Mouse (Mus musculus) lung, embryonic 14.5 days (tissue): ENCODE results near the gene Rab11fip4. TPM values are rescaled to one million over a fixed set of nuclear protein-coding genes. Genes with fewer than 3 reads are reported as not detected.

Source experiments
- ATAC-seq: fragments of 200-750 bp; cut with Nextera tagmentation; 2 replicates; pipeline ENCODE4 v1.8.0; 2017; ENCODE audit warnings: mild to moderate bottlenecking, moderate TSS enrichment, moderate library complexity; ENCODE audit not compliant: insufficient read depth
- DNase-seq: peaks from one replicate; pipeline ENCODE4 v3.0.0-alpha.2; 2015
- H3K27ac ChIP-seq: fragments of 300-500 bp; sonication (generic); 2 replicates; pipeline ENCODE4 v1.5.1; 2014; ENCODE audit warnings: low read depth, mild to moderate bottlenecking, moderate library complexity
- H3K27me3 ChIP-seq: fragments of 300-500 bp; sonication (generic); 2 replicates; pipeline ENCODE4 v1.6.1; 2014; ENCODE audit warnings: low read length, control low read depth; ENCODE audit not compliant: insufficient read depth
- H3K36me3 ChIP-seq: fragments of 300-500 bp; sonication (generic); 2 replicates; pipeline ENCODE4 v1.6.1; 2014; ENCODE audit warnings: control low read depth; ENCODE audit not compliant: insufficient read depth
- H3K4me1 ChIP-seq: fragments of 300-500 bp; sonication (generic); 2 replicates; pipeline ENCODE4 v1.6.1; 2014; ENCODE audit warnings: antibody characterized with exemption, control low read depth; ENCODE audit not compliant: insufficient read depth
- H3K4me2 ChIP-seq: fragments of 300-500 bp; sonication (generic); 2 replicates; pipeline ENCODE4 v1.6.1; 2014; ENCODE audit warnings: mild to moderate bottlenecking
- H3K4me3 ChIP-seq: fragments of 300-500 bp; sonication (generic); 2 replicates; pipeline ENCODE4 v1.5.1; 2014; ENCODE audit warnings: low read depth, low read length
- H3K9ac ChIP-seq: fragments of 300-500 bp; sonication (generic); 2 replicates; pipeline ENCODE4 v1.6.1; 2014
- H3K9me3 ChIP-seq: fragments of 300-500 bp; sonication (generic); 2 replicates; pipeline ENCODE4 v1.6.1; 2016; ENCODE audit warnings: low read depth, low read length, control low read depth
- CTCF ChIP-seq: IDR thresholded peaks from 2 replicates; pipeline ENCODE4 v1.5.1; 2016; ENCODE audit warnings: antibody characterized with exemption, low read depth
- WGBS: fragments of 180-500 bp; shearing (Covaris S2); extraction: QIAGEN DNeasy Blood & Tissue Kit; methylation state at CpG from one replicate; pipeline ENCODE4 v1.1.7; 2014; 5-methylcytosine and 5-hydroxymethylcytosine counted together
- polyA plus RNA-seq: library from polyadenylated mRNA; unstranded; fragments of >200 nt; fragmentation: Nextera tagmentation; extraction: Ambion mirVana; gene quantifications from 2 replicates; pipeline ENCODE4 v1.2.1, GENCODE M21; 2014

Rab11fip4 gene
- polyA plus RNA-seq, 1 experiment from 2014 or later = 2.3 TPM

GRCm38 (mm10) chr11:79591591-79591975 is 571 bp downstream of the Rab11fip4 start:
- Histone ChIP-seq H3K36me3 (no peaks in the 10 kb centered on the region), H3K9ac (peak overlapping the region; percentile 54), H3K27me3 (peaks cover 53% of the 10 kb centered on the region), H3K27ac (no peak overlapping the region), H3K9me3 (no peaks in the 10 kb centered on the region), H3K4me2 (peak overlapping the region; percentile 87), H3K4me3 (peak overlapping the region; percentile 57), H3K4me1 (0 out of 2 replicates have a peak, but pooled peaks cover 2% of the 10 kb centered on the region)
- WGBS = 39% methylated on average over 5 of the region's 5 CpGs
- ATAC-seq (0 out of 2 replicates have a peak, but pooled peaks have one; percentile 28), DNase-seq (no peak)
- no peak for TF ChIP-seq CTCF

DNA sequence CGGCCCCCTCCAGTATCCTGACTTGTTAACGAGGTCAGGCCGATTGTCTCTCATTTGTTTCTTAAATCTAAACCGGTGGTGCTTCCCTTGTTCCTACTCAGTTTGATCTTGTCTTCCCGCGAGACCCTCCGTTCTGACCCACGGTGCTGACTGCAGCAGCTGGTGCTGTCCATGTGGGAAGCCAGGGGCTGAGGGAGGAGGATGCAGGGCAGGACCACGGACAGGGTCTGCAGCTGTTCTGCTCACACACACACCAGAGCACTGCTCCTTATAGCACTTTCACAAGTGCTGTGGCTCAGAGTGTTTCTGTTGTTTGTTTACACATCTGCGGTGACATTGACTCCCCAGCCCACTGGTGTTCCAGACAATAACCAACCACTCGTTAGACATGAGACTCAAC is 2.5 kb downstream of the Rab11fip4 start:
- Histone ChIP-seq H3K4me1 (0 out of 2 replicates have a peak, but pooled peaks cover 2% of the 10 kb centered on the region), H3K27me3 (peaks cover 51% of the 10 kb centered on the region), H3K4me3 (no peak overlapping the region), H3K36me3 (no peaks in the 10 kb centered on the region), H3K9ac (no peak overlapping the region), H3K9me3 (no peaks in the 10 kb centered on the region), H3K27ac (no peak overlapping the region), H3K4me2 (no peak overlapping the region)
- ATAC-seq (no peak), DNase-seq (peak; percentile 72)
- WGBS = 23% methylated on average over 11 of the region's 11 CpGs
- no peak for TF ChIP-seq CTCF

GRCm38 (mm10) chr11:79610454-79610853 is 19.4 kb downstream of the Rab11fip4 start:
- 54% methylated on average over 2 of the region's 2 CpGs for WGBS
- Histone ChIP-seq H3K36me3 (no peaks in the 10 kb centered on the region), H3K9ac (no peak overlapping the region), H3K4me3 (no peak overlapping the region), H3K27ac (no peak overlapping the region), H3K9me3 (no peaks in the 10 kb centered on the region), H3K4me2 (no peak overlapping the region), H3K4me1 (peaks cover 3% of the 10 kb centered on the region; the same call in 1 of the 2 replicates), H3K27me3 (no peaks in the 10 kb centered on the region)
- TF ChIP-seq CTCF = no peak
- DNase-seq = no peak
- no peak for ATAC-seq

- peaks cover 3% of the 10 kb centered on the region; the same call in 1 of the 2 replicates for H3K4me1 ChIP-seq
- ATAC-seq (no peak; the same call in 1 of the 2 replicates), DNase-seq (peak; percentile 44)
- H3K9ac ChIP-seq = no peak overlapping the region
- no peak for TF ChIP-seq CTCF
- H3K9me3 ChIP-seq = no peaks in the 10 kb centered on the region
- 13% methylated on average over 13 of the region's 13 CpGs for WGBS
- H3K27me3 ChIP-seq = no peaks in the 10 kb centered on the region
- no peak overlapping the region for H3K4me3 ChIP-seq
- no peak overlapping the region for H3K27ac ChIP-seq
- H3K36me3 ChIP-seq = no peaks in the 10 kb centered on the region
- H3K4me2 ChIP-seq = peak overlapping the region; percentile 12; the same call in 1 of the 2 replicates
Observed at GRCm38 (mm10) chr11:79611011-79611666, 20.1 kb downstream of the Rab11fip4 start.

- DNase-seq (no peak), ATAC-seq (no peak)
- Histone ChIP-seq H3K4me3 (no peak overlapping the region), H3K27ac (no peak overlapping the region), H3K27me3 (no peaks in the 10 kb centered on the region), H3K4me1 (peaks cover 3% of the 10 kb centered on the region; the same call in 1 of the 2 replicates), H3K4me2 (no peak overlapping the region), H3K36me3 (no peaks in the 10 kb centered on the region), H3K9ac (no peak overlapping the region), H3K9me3 (no peaks in the 10 kb centered on the region)
- no peak for TF ChIP-seq CTCF
- 11% methylated on average over 1 of the region's 1 CpGs for WGBS
Observed at GRCm38 (mm10) chr11:79612046-79612600, 21.1 kb downstream of the Rab11fip4 start.

GRCm38 (mm10) chr11:79613084-79613483 is 22.1 kb downstream of the Rab11fip4 start:
- Histone ChIP-seq H3K36me3 (no peaks in the 10 kb centered on the region), H3K4me1 (peaks cover 3% of the 10 kb centered on the region; the same call in 1 of the 2 replicates), H3K9ac (no peak overlapping the region), H3K27ac (no peak overlapping the region), H3K4me3 (no peak overlapping the region), H3K4me2 (no peak overlapping the region), H3K9me3 (no peaks in the 10 kb centered on the region), H3K27me3 (no peaks in the 10 kb centered on the region)
- DNase-seq = no peak
- ATAC-seq = no peak
- 36% methylated on average over 3 of the region's 3 CpGs for WGBS
- TF ChIP-seq CTCF = no peak

GRCm38 (mm10) chr11:79613711-79614110 is 22.7 kb downstream of the Rab11fip4 start:
- no peak overlapping the region for H3K4me2 ChIP-seq
- H3K4me3 ChIP-seq = no peak overlapping the region
- no peak for TF ChIP-seq CTCF
- no peaks in the 10 kb centered on the region for H3K36me3 ChIP-seq
- WGBS = 44% methylated on average over 4 of the region's 4 CpGs
- no peaks in the 10 kb centered on the region for H3K27me3 ChIP-seq
- ATAC-seq = no peak
- no peak overlapping the region for H3K9ac ChIP-seq
- DNase-seq = no peak
- H3K27ac ChIP-seq = no peak overlapping the region
- peaks cover 3% of the 10 kb centered on the region; the same call in 1 of the 2 replicates for H3K4me1 ChIP-seq
- H3K9me3 ChIP-seq = no peaks in the 10 kb centered on the region
